Mouse (Mus musculus): Measurements from ENCODE around the gene Plac9b. TPM values are rescaled to one million over a fixed set of nuclear protein-coding genes. Genes with fewer than 3 reads are reported as not detected.
"Not testable (repeated sequence)": the region's sequence is repeated elsewhere in the genome, so short reads cannot be mapped to it uniquely, and the experiment has no call there.

The Plac9b gene
- polyA plus RNA-seq (2014; fragmentation: Nextera tagmentation; extraction: Ambion mirVana), result 0.46 and 3.0 TPM in 2 replicates

GRCm38 (mm10) chr14:26182380-26182779, at the start of gene Plac9b:
TSS of gene Plac9b (minus strand) at chr14:26182480.
- not testable (repeated sequence) for H3K36me3 ChIP-seq (ENCODE audit: control insufficient read depth, insufficient read depth, low read length); H3K27ac ChIP-seq (ENCODE audit: low read depth, low read length); H3K4me3 ChIP-seq (ENCODE audit: low read depth, low read length); H3K4me2 ChIP-seq (ENCODE audit: low read depth, low read length); H3K9ac ChIP-seq (replicated peaks; ENCODE audit: low read depth, low read length); H3K9me3 ChIP-seq (ENCODE audit: control insufficient read depth, low read length); H3K4me1 ChIP-seq (ENCODE audit: control insufficient read depth, insufficient read depth, low read length); ATAC-seq (ENCODE audit: low read depth); H3K27me3 ChIP-seq (ENCODE audit: control insufficient read depth, insufficient read depth, low read length)
- no CpG with 5 or more reads among the region's 10 CpGs for WGBS

DNA sequence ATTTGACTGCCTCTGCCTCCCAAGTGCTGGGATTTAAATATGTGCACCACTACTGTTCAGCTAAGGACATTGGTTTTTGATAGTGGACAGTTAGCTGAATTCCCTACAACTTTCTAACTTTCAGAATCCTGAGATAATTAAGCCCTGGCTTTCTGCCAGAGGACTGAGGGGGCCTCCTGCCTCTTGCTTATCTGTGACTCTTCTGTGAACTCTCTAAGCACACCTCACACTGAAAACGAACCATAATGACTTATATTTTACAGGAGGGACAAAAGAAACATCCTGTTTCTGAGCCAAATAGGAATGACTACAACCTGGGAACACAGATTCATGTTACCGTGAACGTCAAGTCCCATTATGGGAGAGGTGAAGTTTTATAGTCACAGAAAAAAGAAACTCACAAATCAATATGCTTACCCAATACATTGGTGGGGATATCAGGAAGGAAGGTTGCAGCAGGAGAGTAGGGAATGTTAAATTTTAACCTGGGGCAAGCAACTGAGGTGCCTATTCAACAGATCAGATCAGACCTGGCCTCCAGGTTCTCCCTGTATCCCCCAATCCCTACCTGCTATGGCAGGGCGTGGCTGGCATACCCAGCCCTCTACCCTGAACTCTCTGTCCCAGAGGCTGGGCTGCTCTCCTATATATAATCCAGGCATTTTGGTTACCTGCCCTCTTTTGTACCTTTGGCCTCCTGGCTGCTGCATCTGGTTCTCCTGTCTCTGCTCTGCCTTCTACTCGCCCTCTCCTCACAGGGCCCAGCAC, 34.1 kb upstream of the Plac9b start:
- H3K4me1 ChIP-seq (ENCODE audit: control insufficient read depth, insufficient read depth, low read length); H3K27ac ChIP-seq (ENCODE audit: low read depth, low read length); H3K9me3 ChIP-seq (ENCODE audit: control insufficient read depth, low read length); H3K4me2 ChIP-seq (ENCODE audit: low read depth, low read length); ATAC-seq (ENCODE audit: low read depth); H3K4me3 ChIP-seq (ENCODE audit: low read depth, low read length); H3K9ac ChIP-seq (replicated peaks; ENCODE audit: low read depth, low read length); H3K36me3 ChIP-seq (ENCODE audit: control insufficient read depth, insufficient read depth, low read length); H3K27me3 ChIP-seq (ENCODE audit: control insufficient read depth, insufficient read depth, low read length): not testable (repeated sequence)
- WGBS, result no CpG with 5 or more reads among the region's 5 CpGs

- H3K9ac ChIP-seq (replicated peaks; ENCODE audit: low read depth, low read length); H3K9me3 ChIP-seq (ENCODE audit: control insufficient read depth, low read length); H3K4me2 ChIP-seq (ENCODE audit: low read depth, low read length); H3K36me3 ChIP-seq (ENCODE audit: control insufficient read depth, insufficient read depth, low read length); H3K4me1 ChIP-seq (ENCODE audit: control insufficient read depth, insufficient read depth, low read length); H3K4me3 ChIP-seq (ENCODE audit: low read depth, low read length); H3K27me3 ChIP-seq (ENCODE audit: control insufficient read depth, insufficient read depth, low read length); H3K27ac ChIP-seq (ENCODE audit: low read depth, low read length): not testable (repeated sequence)
- ATAC-seq (ENCODE audit: low read depth), result peak; percentile 92
- WGBS, result no CpG with 5 or more reads among the region's 10 CpGs
Observed at GRCm38 (mm10) chr14:26206926-26207247, 24.6 kb upstream of the Plac9b start, which contains the start of gene Tmem254b. TSS of gene Tmem254b (minus strand) at chr14:26207041.

DNA sequence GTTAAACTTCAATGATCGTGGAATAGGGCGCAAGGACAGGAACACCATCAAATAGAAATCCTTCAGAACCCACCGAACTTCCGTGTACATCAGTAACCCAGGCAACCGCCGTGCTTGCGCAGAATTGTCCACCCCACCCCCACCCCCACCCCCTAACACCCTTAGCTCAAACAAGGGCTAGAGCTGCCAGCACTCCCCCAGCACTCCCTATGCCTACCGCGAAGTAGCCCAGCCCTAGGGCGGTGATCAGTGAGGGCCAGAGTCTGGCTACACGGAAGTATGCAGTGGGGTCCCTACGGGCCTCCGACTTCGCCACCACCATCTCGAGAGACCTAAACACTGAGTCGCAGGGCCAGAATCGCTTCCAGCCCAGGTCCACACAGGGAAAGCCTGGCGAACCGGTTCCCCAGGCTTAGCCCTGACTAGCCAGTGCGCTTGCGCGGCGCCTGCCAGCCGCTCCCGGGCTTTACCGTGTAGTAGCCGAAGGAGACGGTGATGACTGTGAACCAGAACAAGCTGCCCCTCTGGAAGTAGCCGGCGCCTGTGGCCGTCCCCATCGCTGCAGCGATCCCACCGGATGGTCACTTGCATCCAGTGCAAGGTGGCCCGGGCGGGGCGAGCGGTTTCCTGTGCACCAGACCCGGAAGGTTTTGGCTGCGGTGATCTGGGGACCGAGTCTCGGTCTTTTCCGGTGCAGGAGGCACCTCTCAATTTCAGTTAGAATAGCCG, 24.1 kb upstream of the Plac9b start:
- H3K9ac ChIP-seq (replicated peaks; ENCODE audit: low read depth, low read length); H3K4me2 ChIP-seq (ENCODE audit: low read depth, low read length); H3K36me3 ChIP-seq (ENCODE audit: control insufficient read depth, insufficient read depth, low read length); H3K27me3 ChIP-seq (ENCODE audit: control insufficient read depth, insufficient read depth, low read length); H3K4me3 ChIP-seq (ENCODE audit: low read depth, low read length); H3K27ac ChIP-seq (ENCODE audit: low read depth, low read length); H3K4me1 ChIP-seq (ENCODE audit: control insufficient read depth, insufficient read depth, low read length); H3K9me3 ChIP-seq (ENCODE audit: control insufficient read depth, low read length): not testable (repeated sequence)
- peak; percentile 94 for ATAC-seq (ENCODE audit: low read depth)
- WGBS, result no CpG with 5 or more reads among the region's 44 CpGs

DNA sequence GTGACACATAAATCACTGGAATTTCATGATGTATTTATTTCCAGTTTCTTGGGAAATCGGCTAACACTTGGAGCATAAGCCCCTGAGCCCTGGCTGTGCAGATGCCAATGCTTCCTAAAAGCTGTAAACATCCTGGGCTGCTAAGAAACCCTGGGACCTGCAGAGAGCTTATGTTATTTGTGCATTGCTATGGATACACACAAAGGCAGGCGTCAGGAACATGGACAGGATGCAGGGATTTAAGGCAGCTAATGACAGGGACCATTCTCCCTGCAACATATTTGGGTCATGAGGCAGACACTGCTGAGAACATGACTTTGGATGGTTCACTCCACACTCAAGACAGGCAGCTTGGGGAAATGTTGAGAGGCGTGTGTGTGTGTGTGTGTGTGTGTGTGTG, 15.6 kb upstream of the Plac9b start:
- not testable (repeated sequence) for H3K9ac ChIP-seq (replicated peaks; ENCODE audit: low read depth, low read length); ATAC-seq (ENCODE audit: low read depth); H3K9me3 ChIP-seq (ENCODE audit: control insufficient read depth, low read length); H3K4me3 ChIP-seq (ENCODE audit: low read depth, low read length); H3K4me1 ChIP-seq (ENCODE audit: control insufficient read depth, insufficient read depth, low read length); H3K27me3 ChIP-seq (ENCODE audit: control insufficient read depth, insufficient read depth, low read length); H3K4me2 ChIP-seq (ENCODE audit: low read depth, low read length); H3K27ac ChIP-seq (ENCODE audit: low read depth, low read length); H3K36me3 ChIP-seq (ENCODE audit: control insufficient read depth, insufficient read depth, low read length)
- WGBS, result no CpG with 5 or more reads among the region's 3 CpGs

- ATAC-seq (ENCODE audit: low read depth), result not testable (repeated sequence)
Observed at GRCm38 (mm10) chr14:26188361-26188760, 6.1 kb upstream of the Plac9b start.

GRCm38 (mm10) chr14:26186638-26187037, 4.4 kb upstream of the Plac9b start:
- not testable (repeated sequence) for H3K4me3 ChIP-seq (ENCODE audit: low read depth, low read length); H3K27me3 ChIP-seq (ENCODE audit: control insufficient read depth, insufficient read depth, low read length); H3K9ac ChIP-seq (replicated peaks; ENCODE audit: low read depth, low read length); H3K36me3 ChIP-seq (ENCODE audit: control insufficient read depth, insufficient read depth, low read length); H3K9me3 ChIP-seq (ENCODE audit: control insufficient read depth, low read length); H3K27ac ChIP-seq (ENCODE audit: low read depth, low read length); ATAC-seq (ENCODE audit: low read depth); H3K4me2 ChIP-seq (ENCODE audit: low read depth, low read length); H3K4me1 ChIP-seq (ENCODE audit: control insufficient read depth, insufficient read depth, low read length)
- no CpG with 5 or more reads among the region's 9 CpGs for WGBS

More at GRCm38 (mm10) chr14:26188361-26188760, 6.1 kb upstream of the Plac9b start:
- H3K27me3 ChIP-seq (ENCODE audit: control insufficient read depth, insufficient read depth, low read length); H3K36me3 ChIP-seq (ENCODE audit: control insufficient read depth, insufficient read depth, low read length); H3K9ac ChIP-seq (replicated peaks; ENCODE audit: low read depth, low read length); H3K4me2 ChIP-seq (ENCODE audit: low read depth, low read length); H3K4me3 ChIP-seq (ENCODE audit: low read depth, low read length); H3K27ac ChIP-seq (ENCODE audit: low read depth, low read length); H3K4me1 ChIP-seq (ENCODE audit: control insufficient read depth, insufficient read depth, low read length); H3K9me3 ChIP-seq (ENCODE audit: control insufficient read depth, low read length): not testable (repeated sequence)
- no CpG with 5 or more reads among the region's 8 CpGs for WGBS

DNA sequence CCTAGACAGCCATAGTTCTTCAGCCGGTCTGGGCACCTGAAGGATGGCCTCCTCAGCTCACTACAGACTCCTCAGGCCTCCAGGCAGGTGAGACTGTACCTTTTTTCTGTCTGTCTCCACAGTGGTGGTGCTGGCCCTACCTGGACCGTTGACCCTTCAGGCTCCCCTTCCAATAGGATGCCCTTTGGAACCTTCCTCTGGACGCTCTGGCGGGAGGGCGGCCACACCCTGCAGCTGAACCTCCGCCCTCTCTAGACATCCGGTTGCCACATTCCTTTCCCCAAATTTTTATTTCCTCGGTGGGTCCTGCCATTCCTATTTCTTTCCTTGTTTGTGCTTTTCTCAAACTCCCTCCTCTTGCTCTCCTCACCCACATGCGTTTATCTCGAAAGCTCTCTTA, 620 bp downstream of the Plac9b start:
- not testable (repeated sequence) for H3K9me3 ChIP-seq (ENCODE audit: control insufficient read depth, low read length); H3K36me3 ChIP-seq (ENCODE audit: control insufficient read depth, insufficient read depth, low read length); H3K4me2 ChIP-seq (ENCODE audit: low read depth, low read length); H3K27me3 ChIP-seq (ENCODE audit: control insufficient read depth, insufficient read depth, low read length); H3K4me1 ChIP-seq (ENCODE audit: control insufficient read depth, insufficient read depth, low read length); H3K4me3 ChIP-seq (ENCODE audit: low read depth, low read length); ATAC-seq (ENCODE audit: low read depth); H3K9ac ChIP-seq (replicated peaks; ENCODE audit: low read depth, low read length); H3K27ac ChIP-seq (ENCODE audit: low read depth, low read length)
- WGBS, result no CpG with 5 or more reads among the region's 10 CpGs

- not testable (repeated sequence) for H3K4me3 ChIP-seq (ENCODE audit: low read depth, low read length); H3K36me3 ChIP-seq (ENCODE audit: control insufficient read depth, insufficient read depth, low read length); H3K4me2 ChIP-seq (ENCODE audit: low read depth, low read length); H3K4me1 ChIP-seq (ENCODE audit: control insufficient read depth, insufficient read depth, low read length); H3K9ac ChIP-seq (replicated peaks; ENCODE audit: low read depth, low read length); H3K9me3 ChIP-seq (ENCODE audit: control insufficient read depth, low read length); ATAC-seq (ENCODE audit: low read depth); H3K27me3 ChIP-seq (ENCODE audit: control insufficient read depth, insufficient read depth, low read length); H3K27ac ChIP-seq (ENCODE audit: low read depth, low read length)
- no CpG with 5 or more reads among the region's 6 CpGs for WGBS
Observed at GRCm38 (mm10) chr14:26175028-26175427, 7.3 kb downstream of the Plac9b start.
